Mouse (Mus musculus) right cerebral cortex, postnatal 4 days (tissue): Measurements from ENCODE around the gene Aym1.
"Not testable (repeated sequence)": the region's sequence is repeated elsewhere in the genome, so short reads cannot be mapped to it uniquely, and the experiment has no call there.

Source experiments
- DNase-seq: peaks from one replicate; pipeline ENCODE4 v3.0.0-alpha.2; 2022

The Aym1 gene

DNA sequence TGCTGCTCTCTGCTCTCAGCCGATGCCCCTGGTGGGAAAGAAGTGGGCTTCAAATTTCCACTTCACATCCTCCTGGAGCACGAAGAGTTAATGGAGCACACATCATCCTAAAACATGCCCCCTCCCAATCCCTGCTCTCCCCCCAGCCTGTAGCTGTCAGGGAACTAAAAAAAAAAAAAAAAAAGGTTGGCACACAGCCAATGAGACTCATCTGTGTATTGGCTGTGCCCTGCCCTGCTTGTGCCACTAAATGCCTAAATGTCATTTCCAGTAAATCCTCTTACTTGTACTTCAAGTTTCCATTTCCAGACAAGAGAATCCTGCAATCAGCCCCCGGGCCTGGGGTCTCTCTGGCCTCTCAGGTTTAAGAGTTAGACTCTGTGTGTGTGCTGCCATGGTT is 562 bp downstream of the Aym1 start:
- DNase-seq, result no peak

DNA sequence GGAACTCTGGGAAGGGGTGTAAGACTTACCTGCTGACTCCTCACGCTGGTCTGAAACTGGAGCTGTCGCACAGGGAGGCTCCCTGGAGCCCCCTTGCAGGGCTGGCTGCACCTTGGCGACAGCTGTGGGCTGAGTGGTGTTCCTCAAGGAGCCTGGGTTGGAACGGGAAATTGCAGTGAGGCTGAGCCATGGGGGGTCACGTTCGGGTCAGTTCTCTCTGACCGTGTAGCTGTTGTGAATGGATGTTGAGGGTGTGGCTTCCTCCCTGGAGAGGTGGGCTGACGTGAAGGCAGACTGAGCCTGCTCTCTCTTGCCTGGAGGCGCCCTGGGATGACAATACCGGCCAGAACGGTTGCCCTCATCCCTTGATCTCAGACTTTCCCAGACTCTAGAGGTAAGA is 1.7 kb downstream of the Aym1 start:
- no peak for DNase-seq

DNA sequence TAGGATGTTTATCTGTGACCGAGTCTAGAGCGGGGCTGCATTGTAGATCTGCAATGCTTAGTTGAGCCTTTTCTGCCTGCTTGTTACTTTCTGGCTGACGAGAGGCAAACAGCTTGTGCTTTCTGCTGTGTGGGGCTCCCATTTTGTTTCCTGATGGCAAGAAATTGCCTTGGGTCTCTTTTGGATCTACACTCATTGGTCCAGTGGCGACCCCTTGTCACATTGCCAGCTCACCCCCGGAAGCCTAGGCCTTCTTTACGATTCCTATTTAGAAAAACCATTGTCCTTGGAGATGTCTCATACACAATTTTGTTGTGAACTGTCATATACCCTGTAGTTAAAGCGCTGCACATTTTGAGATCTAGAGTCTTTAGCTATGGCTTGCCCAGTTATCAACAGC is 4.2 kb downstream of the Aym1 start:
- no peak for DNase-seq

DNA sequence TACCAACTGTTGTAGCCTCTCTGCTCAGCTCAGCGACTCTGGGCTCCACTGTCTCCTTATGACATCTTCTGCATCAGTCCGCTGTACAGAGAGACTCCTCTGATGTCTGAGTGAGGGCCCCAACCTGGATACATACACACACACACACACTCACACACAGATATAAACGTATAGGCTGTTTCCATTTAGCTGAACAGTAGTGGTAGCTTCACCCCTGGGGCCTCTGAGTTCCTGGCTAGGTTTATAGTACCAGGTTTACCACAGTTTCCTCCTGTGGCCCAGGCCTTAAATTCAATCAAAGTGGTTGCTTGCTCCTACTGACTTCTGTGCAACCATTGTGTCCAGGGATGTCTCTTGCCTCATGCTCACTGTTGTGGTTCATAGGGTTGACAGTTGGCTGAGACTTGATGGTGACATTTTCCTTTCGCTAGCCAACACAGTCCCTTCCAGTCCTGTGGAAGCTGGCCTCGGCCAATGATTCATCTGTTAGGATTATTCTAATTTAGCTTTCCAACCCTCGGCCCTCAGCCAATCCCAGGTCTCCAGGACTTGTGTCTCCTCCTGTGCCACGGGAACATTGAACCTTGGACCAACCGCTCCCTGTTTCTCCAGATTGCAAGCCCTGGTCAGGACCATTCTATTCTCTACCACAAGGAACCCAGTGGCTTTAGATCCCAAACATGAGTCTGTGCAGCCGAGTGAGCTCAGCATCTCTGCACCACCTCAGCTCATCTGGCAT is 5.3 kb downstream of the Aym1 start:
- DNase-seq, result no peak

DNA sequence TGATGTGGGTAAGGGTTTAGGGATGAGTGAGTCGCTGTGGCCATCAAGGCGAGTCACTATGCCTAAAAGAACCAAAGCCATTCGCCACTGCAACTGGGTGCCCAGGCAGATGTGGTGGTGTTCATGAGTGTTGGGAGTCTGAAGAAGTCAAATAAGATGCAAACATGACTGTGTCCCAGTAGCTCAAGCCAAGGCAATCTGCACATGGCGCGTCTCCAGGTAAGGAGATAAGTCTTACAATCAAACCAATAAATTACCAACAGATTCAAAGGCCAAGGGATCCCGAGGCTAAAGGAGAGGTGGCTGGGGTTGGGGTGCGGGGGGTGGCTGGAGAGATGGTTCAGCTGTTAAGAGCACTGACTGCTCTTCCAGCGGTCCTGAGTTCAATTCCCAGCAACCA is 6.1 kb downstream of the Aym1 start:
- DNase-seq, result no peak

DNA sequence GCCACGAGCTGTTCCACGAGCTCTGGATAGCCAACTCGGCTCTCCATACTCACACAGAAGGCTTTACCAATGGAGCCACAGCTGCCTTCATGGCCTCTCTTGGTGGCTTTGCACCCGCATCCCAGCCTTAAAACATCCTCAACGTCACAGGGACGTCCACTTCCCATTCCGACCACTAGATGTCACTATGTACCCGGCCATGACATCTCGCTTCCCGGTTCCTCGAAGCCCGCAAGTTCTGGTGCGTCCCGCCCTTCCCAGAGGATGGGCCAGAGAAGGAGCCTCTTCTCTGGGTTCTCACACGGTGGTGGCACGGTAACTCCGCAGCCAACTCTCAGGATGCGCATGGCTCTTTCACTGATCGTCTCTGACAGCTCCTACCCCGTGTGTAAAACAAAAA is 8.8 kb downstream of the Aym1 start:
- peak; percentile 81 for DNase-seq

DNA sequence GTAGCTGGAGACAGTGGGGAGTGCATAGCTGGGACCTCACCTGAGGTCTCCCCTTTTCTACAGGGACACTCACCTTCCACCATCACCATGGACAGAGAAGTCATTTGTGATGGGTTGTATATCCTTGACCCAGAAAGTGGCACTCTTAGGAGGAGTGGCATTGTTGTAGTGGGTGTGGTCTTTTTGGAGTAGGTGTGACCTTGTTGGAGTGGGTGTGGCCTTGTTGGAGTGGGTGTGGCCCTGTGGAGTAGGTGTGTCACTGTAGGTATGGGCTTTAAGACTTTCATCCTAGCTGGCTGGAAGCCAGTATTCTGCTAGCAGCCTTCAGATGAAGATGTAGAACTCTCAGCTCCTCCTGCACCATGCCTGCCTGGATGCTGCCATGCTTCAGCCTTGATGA is 10.6 kb downstream of the Aym1 start:
- DNase-seq, result not testable (repeated sequence)

DNA sequence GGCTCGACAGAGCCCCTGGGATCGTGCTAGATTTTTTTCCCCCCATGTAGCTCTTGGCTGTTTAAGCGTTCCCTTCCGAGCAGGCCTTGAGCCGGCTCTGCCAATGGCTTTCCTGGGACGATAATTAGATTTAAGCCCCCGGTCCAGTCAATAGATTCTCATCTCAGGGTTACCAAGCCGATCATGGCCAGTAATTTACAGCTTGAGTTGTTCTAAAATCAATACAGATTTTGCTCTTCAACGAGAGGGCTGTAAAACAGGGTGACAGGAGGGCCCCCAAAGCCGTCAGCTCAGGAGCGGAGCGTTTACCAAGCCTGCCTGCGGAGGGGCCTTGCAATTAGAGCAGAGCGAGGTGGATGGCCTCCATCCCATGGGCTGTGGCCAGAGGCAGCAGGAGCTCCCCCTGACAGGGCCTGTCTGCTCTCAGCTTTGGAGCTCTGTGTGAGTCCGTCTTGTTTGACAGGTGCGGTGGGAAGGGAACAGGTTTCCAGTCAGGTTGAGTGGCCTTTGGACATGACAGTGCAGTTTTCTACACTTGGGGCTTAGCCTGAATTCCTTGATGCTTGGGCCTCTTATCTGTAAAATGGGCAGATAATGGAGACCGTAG is 12.3 kb downstream of the Aym1 start:
- DNase-seq, result no peak

DNA sequence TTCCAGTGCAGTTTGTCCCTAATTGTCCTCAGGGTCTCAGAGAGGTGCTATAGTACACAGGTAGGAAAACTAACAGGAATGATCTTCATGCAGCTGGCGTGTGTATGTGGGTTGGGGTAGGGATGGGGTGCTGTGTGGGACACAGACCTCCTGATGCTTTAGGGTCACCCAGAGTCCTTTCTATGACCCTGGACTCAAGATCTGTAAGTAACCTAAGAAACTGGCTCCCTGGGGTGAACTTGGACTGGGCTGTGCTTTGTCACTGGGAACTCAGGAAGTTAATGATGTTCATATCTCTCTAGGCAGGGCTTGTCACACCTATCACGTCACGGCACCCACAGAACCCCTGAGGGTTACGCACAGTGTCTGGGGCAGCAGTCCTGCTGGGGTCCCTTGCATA is 15.4 kb downstream of the Aym1 start:
- no peak for DNase-seq

DNA sequence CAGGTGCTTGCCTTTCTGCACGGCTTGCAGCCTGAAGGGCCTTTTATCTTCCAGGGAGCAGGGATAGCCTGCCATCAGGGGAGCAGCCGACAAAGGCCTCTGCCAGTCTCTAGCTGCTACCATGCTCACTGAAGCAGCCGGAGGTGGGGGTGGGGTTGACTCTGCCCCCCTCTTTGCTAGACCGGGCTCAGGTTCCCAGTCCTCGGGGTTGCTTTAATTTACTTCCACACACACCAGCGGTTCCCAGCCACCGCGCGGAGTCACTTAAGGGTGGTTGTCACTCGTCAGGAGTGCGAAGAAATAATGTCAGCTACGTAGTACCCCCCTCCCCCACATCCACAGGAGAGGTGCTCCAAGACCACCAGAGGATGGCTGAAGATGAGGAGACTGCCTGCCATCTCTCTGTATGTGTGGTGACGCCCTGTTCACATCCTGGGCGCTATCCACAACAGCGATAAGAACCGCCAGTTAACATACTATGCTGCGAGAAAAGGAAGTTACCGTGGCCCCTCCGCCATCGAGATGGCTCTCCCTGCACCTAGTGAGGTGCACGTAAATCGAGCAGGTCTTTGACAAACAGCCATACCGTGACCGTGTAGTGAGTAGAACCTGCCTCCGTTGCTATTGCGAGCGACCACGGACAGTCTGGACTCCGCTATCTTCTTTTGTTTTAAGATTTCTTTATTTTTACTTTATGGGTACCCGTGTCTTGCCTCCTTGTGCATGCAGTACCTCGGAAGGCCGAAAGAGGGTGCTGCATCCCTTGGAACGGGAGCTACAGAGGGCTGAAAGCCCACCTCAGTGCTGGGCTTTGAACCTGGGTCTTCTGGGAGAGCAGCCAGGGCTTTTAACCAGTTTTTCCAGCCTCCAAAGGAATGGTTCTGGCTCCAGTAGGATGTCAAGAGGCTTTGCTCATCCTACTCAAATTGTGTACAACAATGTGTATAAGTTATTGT is 16.2 kb downstream of the Aym1 start:
- peak; percentile 94 for DNase-seq

DNA sequence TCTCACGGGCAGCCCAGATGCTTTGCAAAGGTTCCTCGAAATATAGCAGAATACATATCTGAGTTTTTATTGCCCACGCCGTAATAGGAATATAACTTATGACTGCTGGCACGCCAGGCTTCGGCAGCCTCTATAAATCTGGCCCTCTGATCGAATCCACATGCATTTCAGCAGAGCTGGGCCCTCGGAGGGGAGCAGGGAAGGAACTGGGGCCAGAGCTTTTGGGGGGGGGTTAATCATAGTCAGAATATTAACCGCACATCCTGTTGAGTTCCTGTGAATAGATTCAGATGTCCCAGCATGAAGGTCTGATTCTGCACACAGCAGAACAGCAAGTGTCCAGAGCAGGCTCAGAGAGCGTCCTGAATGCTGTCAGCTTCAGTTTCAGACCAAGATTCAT is 17.2 kb downstream of the Aym1 start:
- DNase-seq, result no peak

DNA sequence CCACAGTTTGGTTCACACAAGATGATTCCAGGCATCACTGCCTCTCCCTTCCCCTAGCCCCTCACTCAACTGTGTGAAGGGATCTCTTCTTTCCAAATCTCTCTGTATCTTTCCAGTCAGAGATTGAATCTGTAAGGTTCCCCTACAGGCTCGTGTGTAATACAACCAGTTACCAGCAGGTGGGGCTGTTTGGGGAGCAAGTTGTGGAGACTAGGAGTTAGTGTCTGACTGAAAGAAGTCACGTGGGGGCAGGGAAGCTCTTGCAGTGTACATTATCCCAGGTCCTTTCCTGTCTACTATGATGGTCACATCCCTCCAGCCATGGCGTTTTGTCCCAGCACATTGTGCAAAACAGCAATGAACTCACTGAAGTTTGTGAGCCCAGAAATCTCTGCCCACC is 18.7 kb downstream of the Aym1 start:
- DNase-seq, result peak; percentile 96

DNA sequence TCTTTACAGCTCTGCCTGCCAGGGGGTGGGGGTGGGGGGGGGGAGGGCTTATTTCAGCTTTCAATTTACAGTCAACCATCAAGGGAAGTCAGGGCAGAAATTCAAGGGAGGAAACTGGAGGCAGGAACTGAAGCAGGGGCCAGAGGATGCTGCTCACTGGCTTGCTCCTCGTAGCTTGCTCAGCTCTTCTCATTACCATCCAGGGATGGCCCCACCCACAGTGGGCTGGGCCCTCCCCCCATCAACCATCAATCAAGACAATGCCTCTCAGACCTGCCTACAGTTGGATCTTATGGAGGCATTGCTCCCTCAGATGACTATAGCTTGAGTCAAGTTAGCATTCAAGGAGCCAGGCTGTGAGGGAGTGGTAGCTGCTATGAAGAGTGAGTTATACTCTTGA is 19.2 kb downstream of the Aym1 start:
- no peak for DNase-seq

DNA sequence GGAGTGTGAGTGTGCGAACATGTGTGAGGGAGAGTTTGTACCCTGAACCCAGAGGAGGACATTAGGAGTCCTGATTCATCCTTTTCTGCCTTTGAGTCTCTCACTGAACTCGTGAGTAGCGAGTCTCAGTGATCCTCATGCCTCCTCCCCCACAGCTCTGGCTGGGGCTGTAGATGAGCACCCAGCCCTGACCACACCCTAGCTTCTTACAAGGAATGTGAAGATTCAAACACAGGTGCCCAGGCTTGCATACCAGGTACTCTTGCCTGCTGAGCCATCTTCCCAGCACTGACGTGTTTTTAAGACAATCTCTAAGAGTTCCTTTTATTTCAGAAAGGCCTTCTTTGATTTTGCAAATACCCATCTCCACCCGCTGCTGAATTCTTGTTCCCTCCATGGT is 22.3 kb downstream of the Aym1 start:
- no peak for DNase-seq

DNA sequence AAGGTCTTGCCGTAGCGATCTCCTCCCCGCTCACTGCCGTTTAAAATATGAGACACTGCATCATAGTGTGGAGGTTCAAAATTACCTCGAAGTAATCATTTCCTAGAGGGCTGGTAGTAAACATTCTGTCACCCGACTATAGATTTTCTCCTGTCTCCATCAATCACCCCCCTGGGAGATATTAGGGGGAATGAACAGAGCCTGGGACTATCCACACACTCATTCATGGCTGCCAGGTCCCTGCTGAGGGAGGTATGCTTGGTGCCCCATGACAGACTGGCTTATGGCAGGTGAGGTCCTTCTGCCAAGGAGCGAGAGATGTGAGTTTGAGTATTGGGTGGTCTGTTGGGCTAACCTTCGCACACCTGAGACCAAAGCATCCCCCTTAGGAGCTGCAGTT is 23.5 kb downstream of the Aym1 start:
- DNase-seq, result no peak

DNA sequence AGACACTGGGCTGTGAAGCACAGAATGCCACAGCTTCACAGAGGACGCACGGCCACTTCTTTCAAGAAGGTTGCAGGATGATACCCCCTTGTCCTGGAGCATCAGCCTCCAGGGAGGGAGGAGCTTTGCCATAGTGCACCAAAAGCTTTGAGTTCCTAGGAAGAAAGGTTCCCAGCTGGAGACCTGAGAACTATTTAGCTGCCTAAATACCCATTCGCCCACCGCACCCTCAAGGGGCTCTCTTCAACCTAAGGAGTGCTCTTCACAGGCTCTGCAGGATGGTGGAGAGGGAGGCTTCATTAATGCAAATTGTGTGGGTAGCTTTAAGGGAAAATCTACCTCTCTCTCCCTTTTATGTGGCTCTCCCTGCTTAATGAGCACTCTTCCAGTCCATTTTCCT is 25.5 kb downstream of the Aym1 start:
- DNase-seq, result no peak

DNA sequence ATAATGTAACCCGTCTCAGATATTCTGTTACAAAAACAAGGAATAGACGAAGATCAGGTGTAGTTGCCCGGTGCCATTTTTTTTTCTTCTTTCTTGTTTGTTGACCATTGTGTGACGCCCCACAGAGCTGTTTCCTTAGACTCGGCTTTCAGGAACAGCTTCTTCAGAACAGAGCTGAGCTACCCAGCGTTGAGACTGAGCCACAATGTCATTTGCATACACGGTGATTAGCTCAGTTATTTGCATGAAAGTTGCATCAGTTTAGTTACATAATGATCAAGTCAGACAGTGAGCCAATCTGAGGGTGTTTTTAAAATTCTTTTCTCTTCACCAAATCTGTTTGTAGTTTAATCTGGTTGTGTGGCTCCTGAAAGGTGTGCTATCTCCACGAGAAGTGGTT is 36.7 kb downstream of the Aym1 start:
- DNase-seq, result no peak

DNA sequence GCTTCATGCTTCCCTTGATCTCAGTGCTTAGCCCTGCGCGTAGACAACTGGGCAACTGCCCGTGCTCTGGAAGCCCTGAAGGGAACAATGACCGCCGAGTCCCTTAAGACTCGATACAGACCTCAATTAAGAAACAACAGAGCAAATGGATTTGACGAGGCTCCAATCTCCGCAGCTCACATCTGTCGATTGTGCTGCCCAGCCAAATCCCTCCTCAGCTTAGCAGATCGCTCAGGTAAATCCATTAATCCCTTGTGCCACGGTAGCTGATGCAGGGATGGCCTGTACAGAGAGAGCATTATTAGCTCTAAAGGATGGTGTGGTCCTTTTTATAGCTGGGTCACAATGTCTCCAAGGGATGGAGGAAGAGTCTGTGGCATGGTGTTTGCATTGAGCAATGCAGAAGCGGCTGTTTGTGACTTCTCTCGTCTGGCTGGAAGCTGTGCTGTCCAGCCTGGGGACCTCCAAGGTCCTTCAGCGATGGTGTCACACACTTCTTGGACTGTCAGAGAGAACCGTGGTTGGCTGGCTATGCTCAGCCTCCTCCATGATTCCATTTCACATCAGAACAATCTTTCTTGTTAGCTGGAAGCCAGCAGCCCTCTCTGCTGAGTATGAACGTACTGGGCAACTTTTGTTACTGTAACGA is 39.3 kb downstream of the Aym1 start:
- DNase-seq, result no peak

DNA sequence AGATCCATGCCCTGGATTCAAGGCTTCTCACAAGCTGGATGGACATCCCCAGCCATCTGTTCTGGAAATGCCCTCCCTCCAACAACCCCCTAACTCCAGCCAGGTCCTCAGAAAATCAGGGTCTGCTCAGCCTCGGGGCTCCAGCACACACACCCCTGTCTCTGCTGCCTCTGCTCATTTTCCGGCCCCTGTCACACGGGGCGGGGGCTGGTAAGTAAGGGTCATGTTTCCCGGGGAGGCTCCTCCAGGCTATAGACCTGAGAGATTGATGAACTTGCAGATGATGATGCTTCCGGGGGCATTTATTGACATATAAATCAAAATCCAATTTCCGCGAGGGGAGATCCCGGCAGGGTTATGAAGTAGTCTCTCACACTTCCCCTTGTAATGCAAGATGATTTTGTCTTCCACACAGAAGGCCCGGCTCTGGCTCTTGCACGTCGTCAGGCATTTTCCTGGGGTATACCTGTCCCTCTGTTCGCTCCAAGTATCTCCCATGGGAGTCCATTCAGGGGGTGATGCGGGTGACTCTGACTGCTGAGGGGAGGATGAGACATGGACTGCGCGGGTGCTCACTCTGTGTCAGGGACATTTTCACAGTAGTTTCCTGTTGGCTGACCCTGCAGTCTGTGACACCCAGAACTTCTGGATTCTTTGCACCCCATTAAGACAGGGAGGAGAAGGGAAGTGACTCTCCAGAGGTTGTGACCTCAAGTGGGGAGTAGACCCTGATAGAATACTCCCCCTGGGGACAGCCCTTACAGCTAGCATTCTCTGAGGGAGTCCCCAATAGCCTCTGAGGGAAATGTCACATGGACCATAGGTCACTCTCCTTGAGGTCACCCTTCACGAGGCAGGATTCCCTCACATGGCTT is 40.6 kb downstream of the Aym1 start:
- no peak for DNase-seq

DNA sequence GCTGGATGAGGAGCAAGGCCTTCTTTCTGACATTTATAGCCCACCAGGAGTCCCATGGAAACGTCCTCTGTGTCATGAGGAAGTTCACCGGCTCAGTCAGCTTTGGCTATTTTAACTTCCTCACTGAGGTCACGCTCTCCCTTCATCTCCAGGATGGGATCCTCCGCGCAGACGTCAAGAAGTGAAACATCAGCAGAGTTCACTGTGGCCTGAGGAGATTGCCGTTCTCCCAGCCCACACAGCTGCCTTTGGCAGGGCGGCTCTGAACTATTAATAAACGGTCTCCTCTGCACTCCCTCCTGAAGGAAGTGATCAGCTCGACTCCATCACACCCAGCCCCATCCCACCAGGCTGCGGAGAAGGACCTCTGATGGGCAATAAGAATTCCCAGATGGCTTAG is 45.6 kb downstream of the Aym1 start:
- no peak for DNase-seq

DNA sequence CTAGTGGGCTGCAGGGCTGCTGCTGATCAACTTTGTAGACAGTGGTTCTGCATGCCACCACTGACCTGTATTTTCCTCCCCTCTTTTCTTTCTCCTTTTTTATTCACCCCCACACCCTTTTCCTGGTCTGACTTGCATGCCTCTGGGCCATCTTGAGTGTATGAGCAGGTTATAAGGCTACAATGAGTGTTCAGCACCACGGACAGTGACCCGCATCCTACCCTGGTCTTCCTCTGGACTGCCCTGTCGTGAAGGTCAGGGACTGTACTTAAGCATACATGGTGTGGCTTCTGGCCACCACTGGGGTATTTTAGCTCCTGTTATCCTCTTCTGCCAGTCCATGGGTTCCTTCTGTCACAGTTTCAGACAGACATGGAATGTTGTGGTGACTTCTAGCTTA is 50.3 kb downstream of the Aym1 start:
- DNase-seq, result no peak
